Mouse (Mus musculus) thymus, postnatal 14 days (tissue): ENCODE measurements around the gene Wdr92.

Experiments
- DNase-seq: peaks from one replicate; pipeline ENCODE4 v3.0.0; 2021

Gene Wdr92

GRCm38 (mm10) chr11:17181807-17182206 lies at the start of gene Wdr92:
Gene Wdr92, plus strand, starts transcription at chr11:17182107.
- no peak for DNase-seq

- no peak for DNase-seq
Measured at GRCm38 (mm10) chr11:17135638-17136037, 46.3 kb upstream of the Wdr92 start.

- DNase-seq: no peak
Measured at GRCm38 (mm10) chr11:17138306-17139033, 43.4 kb upstream of the Wdr92 start.

- DNase-seq: peak; percentile 98
Measured at GRCm38 (mm10) chr11:17158858-17159737, 22.8 kb upstream of the Wdr92 start, which contains the start of gene Ppp3r1. Gene Ppp3r1, plus strand, starts transcription at chr11:17159263.

- DNase-seq: peak; percentile 73
Measured at GRCm38 (mm10) chr11:17159738-17160241, 22.1 kb upstream of the Wdr92 start.

- DNase-seq: peak; percentile 57
Measured at GRCm38 (mm10) chr11:17160242-17160641, 21.7 kb upstream of the Wdr92 start.

- DNase-seq: no peak
Measured at GRCm38 (mm10) chr11:17163956-17164355, 18.0 kb upstream of the Wdr92 start.

GRCm38 (mm10) chr11:17166627-17167026 lies 15.3 kb upstream of the Wdr92 start:
- DNase-seq: no peak

GRCm38 (mm10) chr11:17169262-17169661 lies 12.6 kb upstream of the Wdr92 start:
- DNase-seq: no peak

- no peak for DNase-seq
Measured at GRCm38 (mm10) chr11:17170938-17171729, 10.8 kb upstream of the Wdr92 start.

GRCm38 (mm10) chr11:17172300-17172699 lies 9.6 kb upstream of the Wdr92 start:
- DNase-seq: no peak

GRCm38 (mm10) chr11:17176638-17177037 lies 5.3 kb upstream of the Wdr92 start:
- DNase-seq: no peak

GRCm38 (mm10) chr11:17180753-17181152 lies 1.2 kb upstream of the Wdr92 start:
- DNase-seq: no peak

- no peak for DNase-seq
Measured at GRCm38 (mm10) chr11:17183165-17183564, 1.3 kb downstream of the Wdr92 start.

- DNase-seq: no peak
Measured at GRCm38 (mm10) chr11:17187649-17188048, 5.7 kb downstream of the Wdr92 start.

GRCm38 (mm10) chr11:17188786-17189185 lies 6.9 kb downstream of the Wdr92 start:
- DNase-seq: no peak

- DNase-seq: peak; percentile 46
Measured at GRCm38 (mm10) chr11:17192151-17192844, 10.4 kb downstream of the Wdr92 start.

- no peak for DNase-seq
Measured at GRCm38 (mm10) chr11:17199170-17199569, 17.3 kb downstream of the Wdr92 start.

GRCm38 (mm10) chr11:17199840-17200501 lies 18.1 kb downstream of the Wdr92 start:
- DNase-seq: no peak

- no peak for DNase-seq
Measured at GRCm38 (mm10) chr11:17200936-17201335, 19.0 kb downstream of the Wdr92 start.

- no peak for DNase-seq
Measured at GRCm38 (mm10) chr11:17202481-17202880, 20.6 kb downstream of the Wdr92 start.
